Mouse (Mus musculus) liver, postnatal 0 days (tissue): ENCODE measurements around the gene Lrsam1. TPM values are rescaled to one million over a fixed set of nuclear protein-coding genes. Genes with fewer than 3 reads are reported as not detected.

Source experiments
- ATAC-seq: fragments of 200-750 bp; cut with Nextera tagmentation; 2 replicates; pipeline ENCODE4 v1.8.0; 2017; ENCODE audit warnings: mild to moderate bottlenecking, moderate library complexity
- DNase-seq: peaks from one replicate; pipeline ENCODE4 v3.0.0-alpha.2; 2016
- H3K27ac ChIP-seq: fragments of 300-500 bp; sonication (generic); 2 replicates; pipeline ENCODE4 v1.5.1; 2014; ENCODE audit warnings: antibody characterized with exemption, moderate library complexity, mild to moderate bottlenecking, low read depth
- H3K27me3 ChIP-seq: fragments of 300-500 bp; sonication (generic); 2 replicates; pipeline ENCODE4 v1.6.1; 2014; ENCODE audit warnings: low read length, control low read depth, mixed read lengths; ENCODE audit not compliant: insufficient read depth
- H3K36me3 ChIP-seq: fragments of 300-500 bp; sonication (generic); replicated peaks from 2 replicates; pipeline ENCODE4 v1.6.1; 2014; ENCODE audit warnings: mild to moderate bottlenecking, control low read depth, low read length, moderate library complexity, mixed read lengths; ENCODE audit not compliant: insufficient read depth
- H3K4me1 ChIP-seq: fragments of 300-500 bp; sonication (generic); 2 replicates; pipeline ENCODE4 v1.6.1; 2014; ENCODE audit warnings: antibody characterized with exemption, mild to moderate bottlenecking, control low read depth; ENCODE audit not compliant: insufficient read depth
- H3K4me2 ChIP-seq: fragments of 300-500 bp; sonication (generic); 2 replicates; pipeline ENCODE4 v1.6.1; 2014; ENCODE audit warnings: low read depth, mild to moderate bottlenecking, low read length, moderate library complexity, mixed read lengths
- H3K4me3 ChIP-seq: fragments of 300-500 bp; sonication (generic); 2 replicates; pipeline ENCODE4 v1.5.1; 2014; ENCODE audit warnings: low read depth, low read length
- H3K9ac ChIP-seq: fragments of 300-500 bp; sonication (generic); replicated peaks from 2 replicates; pipeline ENCODE4 v1.6.1; 2014; ENCODE audit warnings: mild to moderate bottlenecking, moderate library complexity
- H3K9me3 ChIP-seq: fragments of 300-500 bp; sonication (generic); 2 replicates; pipeline ENCODE4 v1.6.1; 2016; ENCODE audit warnings: mild to moderate bottlenecking, control low read depth, low read length, mixed read lengths
- CTCF ChIP-seq: sonication (generic); IDR thresholded peaks from 2 replicates; pipeline ENCODE4 v1.5.1; 2016; ENCODE audit warnings: antibody characterized with exemption, low read depth
- EP300 ChIP-seq: IDR thresholded peaks from 2 replicates; pipeline ENCODE4 v1.6.1; 2016; ENCODE audit warnings: antibody characterized with exemption, low read depth, mild to moderate bottlenecking
- WGBS: fragments of 180-500 bp; shearing (Covaris S2); extraction: QIAGEN DNeasy Blood & Tissue Kit; methylation state at CpG from one replicate; pipeline ENCODE4 v1.1.7; 2014; ENCODE audit not compliant: insufficient replicate concordance; 5-methylcytosine and 5-hydroxymethylcytosine counted together
- polyA plus RNA-seq: library from polyadenylated mRNA; unstranded; fragments of >200 nt; fragmentation: Nextera tagmentation; extraction: Ambion mirVana; gene quantifications from 2 replicates; pipeline ENCODE4 v1.2.1, GENCODE M21; 2015

Gene Lrsam1
- polyA plus RNA-seq, 1 experiment from 2014 or later: 1.6 TPM

GRCm38 (mm10) chr2:32974216-32974615 lies 12.8 kb upstream of the Lrsam1 start:
- TF ChIP-seq CTCF (no peak), EP300 (no peak)
- H3K27ac ChIP-seq: no peak overlapping the region
- H3K4me2 ChIP-seq: no peak overlapping the region
- ATAC-seq (no peak), DNase-seq (no peak)
- no peaks in the 10 kb centered on the region for H3K27me3 ChIP-seq
- H3K4me1 ChIP-seq: peaks cover 5% of the 10 kb centered on the region
- H3K9me3 ChIP-seq: no peaks in the 10 kb centered on the region
- H3K4me3 ChIP-seq: no peak overlapping the region
- WGBS: 85% methylated on average over 8 of the region's 8 CpGs
- no peak overlapping the region for H3K9ac ChIP-seq
- peaks cover 10% of the 10 kb centered on the region; the same call in 1 of the 2 replicates for H3K36me3 ChIP-seq

GRCm38 (mm10) chr2:32971235-32971634 lies 9.8 kb upstream of the Lrsam1 start:
- no peak overlapping the region for H3K4me3 ChIP-seq
- ATAC-seq (no peak), DNase-seq (no peak)
- TF ChIP-seq CTCF: no peak
- no peak for TF ChIP-seq EP300
- H3K9me3 ChIP-seq: no peaks in the 10 kb centered on the region
- 72% methylated on average over 9 of the region's 9 CpGs for WGBS
- no peaks in the 10 kb centered on the region for H3K27me3 ChIP-seq
- peaks cover 10% of the 10 kb centered on the region; the same call in 1 of the 2 replicates for H3K36me3 ChIP-seq
- no peak overlapping the region for H3K9ac ChIP-seq
- H3K4me2 ChIP-seq: no peak overlapping the region
- H3K4me1 ChIP-seq: peaks cover 13% of the 10 kb centered on the region
- H3K27ac ChIP-seq: no peak overlapping the region

DNA sequence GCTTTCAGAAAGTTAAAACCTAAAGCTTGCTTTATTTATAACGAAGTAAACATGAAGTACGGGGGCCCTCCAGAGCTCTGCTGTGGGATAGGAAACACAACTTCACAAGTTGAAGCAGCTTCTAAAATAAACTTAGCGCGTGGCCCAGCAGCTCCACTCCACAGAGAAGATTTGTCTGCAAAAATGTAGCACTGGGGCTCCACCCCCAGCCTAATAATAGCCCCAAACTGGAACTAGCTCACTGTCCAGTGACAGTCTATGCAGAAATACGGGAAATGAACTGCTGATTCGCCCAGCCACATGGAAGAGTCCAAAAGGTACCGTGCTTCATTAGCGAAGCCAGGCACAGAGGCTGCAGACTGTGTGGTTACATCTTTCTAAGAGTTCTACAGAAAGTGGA lies 7.9 kb upstream of the Lrsam1 start:
- peaks cover 14% of the 10 kb centered on the region for H3K36me3 ChIP-seq
- H3K9ac ChIP-seq: no peak overlapping the region
- TF ChIP-seq CTCF (no peak), EP300 (no peak)
- H3K27me3 ChIP-seq: no peaks in the 10 kb centered on the region
- DNase-seq (no peak), ATAC-seq (no peak)
- H3K4me1 ChIP-seq: peaks cover 31% of the 10 kb centered on the region
- WGBS: 64% methylated on average over 8 of the region's 8 CpGs
- H3K4me2 ChIP-seq: no peak overlapping the region
- H3K4me3 ChIP-seq: no peak overlapping the region
- no peak overlapping the region for H3K27ac ChIP-seq
- no peaks in the 10 kb centered on the region for H3K9me3 ChIP-seq

DNA sequence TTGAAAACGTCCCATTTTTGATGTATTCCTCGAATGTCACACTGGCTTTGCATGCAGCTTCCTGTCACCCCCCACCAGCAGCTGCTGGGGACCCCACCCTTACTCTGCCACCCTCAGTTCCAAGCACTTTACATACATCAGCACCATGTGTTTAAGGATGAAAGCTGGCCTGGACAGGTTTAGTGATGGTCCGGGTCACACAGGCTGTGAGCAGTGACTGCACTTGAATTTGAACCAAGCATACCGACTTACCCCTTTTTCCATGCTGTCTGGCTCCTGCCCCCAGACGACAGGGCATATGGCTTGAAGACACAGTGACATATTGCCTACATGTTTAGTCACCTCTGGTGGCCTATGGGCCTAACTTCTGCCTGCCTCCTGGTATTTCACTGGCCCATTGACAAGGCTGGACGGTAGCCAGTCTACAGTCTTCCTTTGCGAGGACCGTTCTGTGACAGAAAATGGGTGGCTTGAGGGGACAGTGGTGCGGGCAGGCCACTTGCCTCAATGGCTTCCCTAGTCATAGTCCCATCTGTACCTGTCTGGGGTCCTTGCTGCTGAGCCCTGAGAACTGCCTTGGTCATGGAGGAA lies 6.7 kb upstream of the Lrsam1 start:
- H3K4me2 ChIP-seq: peak overlapping the region; percentile 73
- 79% methylated on average over 9 of the region's 9 CpGs for WGBS
- H3K9me3 ChIP-seq: no peaks in the 10 kb centered on the region
- H3K4me1 ChIP-seq: peaks cover 40% of the 10 kb centered on the region
- no peak overlapping the region for H3K4me3 ChIP-seq
- TF ChIP-seq EP300: no peak
- no peak for TF ChIP-seq CTCF
- H3K27me3 ChIP-seq: no peaks in the 10 kb centered on the region
- no peak for DNase-seq
- H3K9ac ChIP-seq: no peak overlapping the region; the same call in 1 of the 2 replicates
- H3K27ac ChIP-seq: no peak overlapping the region
- no peak for ATAC-seq
- peaks cover 13% of the 10 kb centered on the region for H3K36me3 ChIP-seq

DNA sequence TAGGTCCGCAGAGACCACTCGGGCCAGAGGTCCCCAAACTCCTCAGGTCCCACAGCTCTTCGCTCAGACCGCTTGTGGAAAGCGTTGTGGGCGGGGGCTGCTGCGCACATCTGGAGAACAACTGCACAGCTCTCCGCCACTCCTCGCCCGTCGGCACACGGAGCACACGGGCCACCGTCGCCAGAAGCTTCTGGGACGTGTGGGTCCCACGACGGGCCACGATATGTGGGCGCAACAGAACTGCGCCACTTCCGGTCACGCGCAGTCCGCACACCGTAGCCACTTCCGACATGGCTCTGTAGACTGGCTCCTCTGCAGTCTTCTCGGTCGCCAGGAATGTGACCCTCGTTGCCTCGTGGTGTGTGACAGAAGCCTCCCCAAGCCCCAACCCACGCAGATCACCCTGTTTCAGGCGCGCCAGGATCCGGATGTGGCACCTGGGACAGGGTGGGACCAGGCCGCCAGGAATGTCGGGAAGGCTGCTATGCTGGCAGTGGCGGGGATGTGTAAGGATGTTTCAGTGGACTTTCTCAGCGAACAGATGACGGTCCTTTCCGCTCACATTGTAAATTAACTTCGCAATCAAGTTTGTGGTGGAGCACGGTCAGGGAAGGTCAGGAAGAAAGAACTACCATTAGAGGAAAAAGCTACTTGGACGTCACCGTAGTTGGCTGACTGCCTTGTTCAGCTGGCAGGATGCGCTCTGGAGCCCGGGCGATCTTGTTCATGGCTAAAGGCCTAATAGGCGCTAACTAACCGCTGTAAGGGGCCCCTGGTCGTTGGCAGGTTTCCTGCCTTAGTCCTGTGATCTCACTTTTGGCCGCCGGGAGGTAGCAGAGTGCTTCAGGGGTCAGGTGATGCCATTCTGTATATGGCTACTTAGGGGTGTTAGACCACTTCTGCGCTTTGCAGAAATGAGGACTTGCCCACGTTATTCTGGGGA lies 5.5 kb upstream of the Lrsam1 start:
- TF ChIP-seq EP300 (no peak; the same call in 1 of the 2 replicates), CTCF (peak; percentile 78)
- Histone ChIP-seq H3K36me3 (peaks cover 10% of the 10 kb centered on the region), H3K9me3 (no peaks in the 10 kb centered on the region), H3K4me3 (peak overlapping the region; percentile 69), H3K27ac (peak overlapping the region; percentile 94), H3K27me3 (no peaks in the 10 kb centered on the region), H3K4me1 (peaks cover 45% of the 10 kb centered on the region), H3K9ac (peak overlapping the region; percentile 70), H3K4me2 (peak overlapping the region; percentile 73)
- ATAC-seq: peak; percentile 87
- peak; percentile 88 for DNase-seq
- WGBS: 1% methylated on average over 55 of the region's 55 CpGs

GRCm38 (mm10) chr2:32966184-32966688 lies 4.8 kb upstream of the Lrsam1 start:
- H3K27me3 ChIP-seq: no peaks in the 10 kb centered on the region
- H3K27ac ChIP-seq: peak overlapping the region; percentile 94
- peaks cover 47% of the 10 kb centered on the region for H3K4me1 ChIP-seq
- no peak for DNase-seq
- peaks cover 10% of the 10 kb centered on the region for H3K36me3 ChIP-seq
- no peaks in the 10 kb centered on the region for H3K9me3 ChIP-seq
- ATAC-seq: peak; percentile 31
- H3K4me2 ChIP-seq: peak overlapping the region; percentile 73
- WGBS: 7% methylated on average over 13 of the region's 13 CpGs
- TF ChIP-seq EP300 (no peak), CTCF (no peak)
- H3K9ac ChIP-seq: peak overlapping the region; percentile 70
- peak overlapping the region; percentile 69 for H3K4me3 ChIP-seq
